Mouse (Mus musculus): Measurements from ENCODE around the gene Tmem40. TPM values are rescaled to one million over a fixed set of nuclear protein-coding genes. Genes with fewer than 3 reads are reported as not detected.
A peak's percentile ranks its signal among the peaks of the same experiment; 100 is the strongest.

Gene Tmem40
- polyA plus RNA-seq, 1 experiment: 0.53 TPM

DNA sequence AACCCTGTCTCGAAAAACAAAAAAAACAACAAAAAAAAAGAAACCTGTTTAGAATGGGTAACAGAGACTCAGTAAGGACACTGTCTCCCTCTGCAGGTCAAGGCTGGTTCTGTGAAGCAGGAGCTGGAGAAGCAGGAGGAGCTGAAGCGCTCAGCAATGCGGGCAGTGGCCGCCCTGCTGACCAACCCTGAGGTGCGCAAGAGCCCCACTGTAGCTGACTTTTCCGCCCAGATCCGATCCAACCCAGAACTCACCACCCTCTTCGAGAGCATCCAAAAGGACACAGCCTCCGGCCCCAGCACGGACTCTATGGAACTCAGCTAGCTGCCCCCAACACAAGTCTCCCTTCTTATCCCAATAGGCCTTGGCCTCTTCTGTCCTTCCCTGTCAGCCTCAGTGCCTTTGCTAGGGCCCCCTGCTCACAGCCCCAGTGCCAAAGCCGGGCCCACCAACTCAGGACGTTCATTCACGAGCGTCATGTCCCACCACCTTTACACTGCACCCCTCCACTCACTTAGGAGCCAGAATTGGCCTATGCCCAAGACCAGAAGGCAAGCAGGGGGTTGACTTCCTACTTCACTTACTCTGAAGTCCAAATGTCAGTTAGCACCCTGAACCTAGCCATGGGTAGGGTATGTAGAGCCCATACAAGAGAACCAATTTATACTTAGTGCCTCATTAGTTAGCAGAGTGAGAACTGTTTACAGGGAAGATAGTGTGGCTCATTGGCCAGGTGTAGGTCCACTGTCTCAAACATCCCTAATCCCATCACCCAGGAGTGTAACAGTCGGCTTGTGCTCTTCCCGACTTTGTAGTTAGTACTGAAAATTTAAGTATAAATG, 41.6 kb upstream of the Tmem40 start:
- Histone ChIP-seq H3K27me3 (ENCODE audit: control insufficient read depth, insufficient read depth, low read length) (no peaks in the 10 kb centered on the region), H3K4me1 (ENCODE audit: control insufficient read depth, insufficient read depth, low read length) (peaks cover 2% of the 10 kb centered on the region), H3K27ac (ENCODE audit: control insufficient read depth, insufficient read depth, low read depth, low read length) (no peak overlapping the region), H3K36me3 (ENCODE audit: control insufficient read depth, insufficient read depth, low read length) (peaks cover 5% of the 10 kb centered on the region), H3K4me3 (ENCODE audit: control insufficient read depth, low read depth, low read length) (no peak overlapping the region)
- TF ChIP-seq CTCF (IDR thresholded peaks at IDR 0.05; ENCODE audit: control insufficient read depth, insufficient read depth, insufficient replicate concordance, low read depth, low read length) (peak; percentile 54; the same call in 1 of the 2 replicates), POLR2A (IDR thresholded peaks at IDR 0.05; ENCODE audit: control insufficient read depth, low read depth, low read length) (no peak)

DNA sequence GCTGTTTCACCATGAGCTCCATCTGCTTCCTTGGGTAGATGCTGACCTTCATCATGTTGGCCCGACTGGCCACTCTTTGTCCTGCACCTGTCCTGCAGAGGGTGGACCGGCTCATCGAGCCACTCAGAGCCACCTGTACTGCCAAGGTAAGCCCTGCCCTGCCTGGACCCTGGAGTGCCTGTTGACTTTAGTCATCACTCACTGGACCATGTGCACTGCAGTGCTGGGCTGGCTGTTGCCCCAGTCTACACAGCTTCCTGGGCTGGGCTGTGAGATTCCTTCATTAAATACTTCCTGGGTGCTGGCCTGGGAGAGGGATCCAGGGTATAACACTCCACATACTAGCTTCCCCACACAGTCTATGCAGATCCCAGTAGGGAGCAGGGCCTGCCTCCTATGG, 39.6 kb upstream of the Tmem40 start:
- Histone ChIP-seq H3K4me1 (ENCODE audit: control insufficient read depth, insufficient read depth, low read length) (no peaks in the 10 kb centered on the region), H3K27ac (ENCODE audit: control insufficient read depth, insufficient read depth, low read depth, low read length) (no peak overlapping the region), H3K36me3 (ENCODE audit: control insufficient read depth, insufficient read depth, low read length) (peaks cover 7% of the 10 kb centered on the region)

DNA sequence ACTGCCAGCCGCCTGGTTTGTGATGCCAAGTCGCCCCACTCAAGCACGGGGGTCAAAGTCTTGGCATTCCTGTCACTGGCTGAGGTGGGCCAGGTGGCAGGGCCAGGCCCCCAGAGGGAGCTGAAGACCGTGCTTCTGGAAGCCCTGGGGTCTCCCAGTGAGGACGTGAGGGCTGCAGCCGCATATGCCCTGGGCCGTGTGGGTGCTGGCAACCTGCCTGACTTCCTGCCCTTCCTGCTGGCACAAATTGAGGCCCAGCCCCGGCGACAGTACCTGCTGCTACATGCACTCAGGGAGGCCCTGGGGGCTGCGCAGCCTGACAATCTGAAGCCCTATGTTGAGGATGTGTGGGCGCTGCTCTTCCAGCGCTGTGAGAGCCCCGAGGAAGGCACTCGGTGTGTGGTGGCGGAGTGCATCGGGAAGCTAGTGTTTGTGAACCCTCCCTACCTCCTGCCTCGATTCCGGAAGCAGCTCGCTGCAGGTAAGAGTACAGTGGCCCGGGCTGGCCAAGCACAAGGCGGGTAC, 30.5 kb upstream of the Tmem40 start:
- TF ChIP-seq POLR2A (IDR thresholded peaks at IDR 0.05; ENCODE audit: control insufficient read depth, low read depth, low read length): no peak
- TF ChIP-seq CTCF (IDR thresholded peaks at IDR 0.05; ENCODE audit: control insufficient read depth, insufficient read depth, insufficient replicate concordance, low read depth, low read length): no peak
- H3K36me3 ChIP-seq (ENCODE audit: control insufficient read depth, insufficient read depth, low read length): peaks cover 4% of the 10 kb centered on the region
- no peak overlapping the region for H3K4me3 ChIP-seq (ENCODE audit: control insufficient read depth, low read depth, low read length)
- no peak overlapping the region for H3K27ac ChIP-seq (ENCODE audit: control insufficient read depth, insufficient read depth, low read depth, low read length)
- no peaks in the 10 kb centered on the region for H3K4me1 ChIP-seq (ENCODE audit: control insufficient read depth, insufficient read depth, low read length)
- no peaks in the 10 kb centered on the region for H3K27me3 ChIP-seq (ENCODE audit: control insufficient read depth, insufficient read depth, low read length)

More for the DNA sequence above, 39.6 kb upstream of the Tmem40 start:
- no peaks in the 10 kb centered on the region for H3K27me3 ChIP-seq (ENCODE audit: control insufficient read depth, insufficient read depth, low read length)
- no peak for TF ChIP-seq CTCF (IDR thresholded peaks at IDR 0.05; ENCODE audit: control insufficient read depth, insufficient read depth, insufficient replicate concordance, low read depth, low read length)
- TF ChIP-seq POLR2A (IDR thresholded peaks at IDR 0.05; ENCODE audit: control insufficient read depth, low read depth, low read length): no peak
- H3K4me3 ChIP-seq (ENCODE audit: control insufficient read depth, low read depth, low read length): no peak overlapping the region

DNA sequence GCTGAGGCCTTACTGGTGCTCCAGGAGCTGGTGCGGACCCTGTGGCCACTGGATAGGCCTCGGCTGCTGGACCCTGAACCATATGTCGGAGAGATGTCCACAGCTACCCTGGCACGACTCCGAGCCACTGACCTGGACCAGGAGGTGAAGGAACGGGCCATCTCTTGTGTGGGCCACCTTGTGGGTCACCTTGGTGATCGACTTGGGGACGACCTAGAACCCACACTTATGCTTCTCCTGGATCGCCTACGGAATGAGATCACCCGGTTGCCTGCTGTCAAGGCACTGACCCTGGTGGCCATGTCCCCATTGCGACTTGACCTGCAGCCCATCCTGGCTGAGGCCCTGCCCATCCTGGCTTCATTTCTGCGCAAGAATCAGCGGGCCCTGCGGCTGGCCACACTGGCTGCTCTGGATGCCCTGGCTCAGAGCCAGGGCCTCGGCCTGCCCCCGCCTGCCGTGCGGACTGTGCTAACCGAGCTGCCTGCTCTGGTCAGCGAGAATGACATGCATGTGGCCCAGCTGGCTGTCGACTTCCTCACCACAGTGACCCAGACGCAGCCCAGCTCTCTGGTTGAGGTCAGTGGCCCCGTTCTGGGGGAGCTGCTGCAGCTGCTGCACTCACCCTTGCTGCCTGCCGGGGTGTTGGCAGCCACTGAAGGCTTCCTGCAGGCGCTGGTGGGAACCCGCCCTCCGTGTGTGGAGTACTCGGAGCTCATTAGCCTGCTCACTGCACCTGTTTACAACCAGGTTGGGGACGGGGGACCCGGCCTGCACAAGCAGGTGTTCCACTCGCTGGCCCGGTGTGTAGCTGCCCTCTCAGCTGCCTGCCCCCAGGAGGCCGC, 29.9 kb upstream of the Tmem40 start:
- TF ChIP-seq CTCF (IDR thresholded peaks at IDR 0.05; ENCODE audit: control insufficient read depth, insufficient read depth, insufficient replicate concordance, low read depth, low read length): no peak
- TF ChIP-seq POLR2A (IDR thresholded peaks at IDR 0.05; ENCODE audit: control insufficient read depth, low read depth, low read length): no peak
- Histone ChIP-seq H3K27me3 (ENCODE audit: control insufficient read depth, insufficient read depth, low read length) (no peaks in the 10 kb centered on the region), H3K4me3 (ENCODE audit: control insufficient read depth, low read depth, low read length) (no peak overlapping the region), H3K27ac (ENCODE audit: control insufficient read depth, insufficient read depth, low read depth, low read length) (no peak overlapping the region), H3K4me1 (ENCODE audit: control insufficient read depth, insufficient read depth, low read length) (no peaks in the 10 kb centered on the region), H3K36me3 (ENCODE audit: control insufficient read depth, insufficient read depth, low read length) (peaks cover 4% of the 10 kb centered on the region)

DNA sequence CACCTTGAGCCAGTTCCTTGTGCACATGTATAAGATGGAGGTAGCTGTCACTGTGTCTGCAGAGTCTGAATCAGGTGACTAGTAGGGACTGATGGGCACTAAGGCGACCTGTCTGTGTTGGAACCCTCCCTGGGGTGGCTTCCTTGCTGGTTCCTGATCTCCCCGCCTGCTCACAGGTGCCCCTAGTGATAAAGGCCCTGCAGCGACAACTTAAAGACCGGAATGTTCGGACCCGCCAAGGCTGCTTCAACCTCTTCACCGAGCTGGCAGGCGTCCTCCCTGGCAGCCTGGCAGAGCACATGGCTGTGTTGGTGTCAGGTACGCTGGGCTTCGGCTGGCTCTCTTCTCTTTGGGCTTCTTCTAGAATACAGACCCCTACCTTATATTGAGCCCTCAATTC, 28.8 kb upstream of the Tmem40 start:
- no peak overlapping the region for H3K4me3 ChIP-seq (ENCODE audit: control insufficient read depth, low read depth, low read length)
- no peak for TF ChIP-seq CTCF (IDR thresholded peaks at IDR 0.05; ENCODE audit: control insufficient read depth, insufficient read depth, insufficient replicate concordance, low read depth, low read length)
- TF ChIP-seq POLR2A (IDR thresholded peaks at IDR 0.05; ENCODE audit: control insufficient read depth, low read depth, low read length): no peak
- no peaks in the 10 kb centered on the region for H3K4me1 ChIP-seq (ENCODE audit: control insufficient read depth, insufficient read depth, low read length)
- peaks cover 4% of the 10 kb centered on the region for H3K36me3 ChIP-seq (ENCODE audit: control insufficient read depth, insufficient read depth, low read length)
- H3K27me3 ChIP-seq (ENCODE audit: control insufficient read depth, insufficient read depth, low read length): no peaks in the 10 kb centered on the region
- H3K27ac ChIP-seq (ENCODE audit: control insufficient read depth, insufficient read depth, low read depth, low read length): no peak overlapping the region

DNA sequence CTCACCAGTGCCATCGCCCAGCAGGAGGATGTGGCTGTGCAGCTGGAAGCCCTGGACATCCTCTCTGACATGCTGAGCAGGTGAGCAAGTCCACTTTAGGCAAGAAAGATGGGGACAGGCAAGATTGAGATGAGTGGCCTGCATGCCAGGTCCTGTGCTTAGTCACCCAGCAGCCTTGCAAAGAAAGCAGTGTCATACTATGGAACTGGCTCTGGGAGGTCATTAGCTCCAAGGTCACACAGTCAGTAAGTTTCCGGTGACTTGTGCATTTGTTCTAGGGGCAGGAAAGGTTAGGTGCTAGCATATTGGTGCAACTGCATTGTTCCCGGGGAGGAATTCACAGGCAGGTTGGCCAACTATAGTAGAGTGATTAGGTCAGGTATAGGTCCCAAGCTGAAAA, 20.6 kb upstream of the Tmem40 start:
- no peak for TF ChIP-seq POLR2A (IDR thresholded peaks at IDR 0.05; ENCODE audit: control insufficient read depth, low read depth, low read length)
- TF ChIP-seq CTCF (IDR thresholded peaks at IDR 0.05; ENCODE audit: control insufficient read depth, insufficient read depth, insufficient replicate concordance, low read depth, low read length): no peak
- H3K4me1 ChIP-seq (ENCODE audit: control insufficient read depth, insufficient read depth, low read length): no peaks in the 10 kb centered on the region
- H3K36me3 ChIP-seq (ENCODE audit: control insufficient read depth, insufficient read depth, low read length): no peaks in the 10 kb centered on the region; the same call in none of the 2 replicates
- no peak overlapping the region for H3K27ac ChIP-seq (ENCODE audit: control insufficient read depth, insufficient read depth, low read depth, low read length)
- no peak overlapping the region for H3K4me3 ChIP-seq (ENCODE audit: control insufficient read depth, low read depth, low read length)
- H3K27me3 ChIP-seq (ENCODE audit: control insufficient read depth, insufficient read depth, low read length): no peaks in the 10 kb centered on the region

DNA sequence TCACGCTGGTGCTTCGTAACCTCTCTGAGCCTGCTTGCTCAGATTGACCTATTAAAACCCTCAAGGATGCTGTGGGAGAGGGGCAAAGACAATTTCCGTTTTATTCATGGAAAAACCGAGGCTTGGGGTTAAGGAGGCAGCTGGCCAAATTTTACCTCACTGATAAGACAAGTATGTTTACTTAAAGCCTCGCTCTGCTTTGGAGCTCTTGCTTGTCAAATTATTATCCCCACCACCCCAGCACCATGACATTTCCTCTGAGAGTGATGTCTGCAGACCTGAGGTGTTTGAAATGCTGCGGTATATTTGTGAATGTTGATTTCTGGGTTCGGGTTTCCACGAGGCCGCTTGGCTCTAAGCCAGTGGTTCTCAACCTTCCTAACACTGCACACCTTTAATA, 14.2 kb upstream of the Tmem40 start:
- no peaks in the 10 kb centered on the region for H3K27me3 ChIP-seq (ENCODE audit: control insufficient read depth, insufficient read depth, low read length)

More for the DNA sequence above, 14.2 kb upstream of the Tmem40 start:
- Histone ChIP-seq H3K4me3 (ENCODE audit: control insufficient read depth, low read depth, low read length) (no peak overlapping the region), H3K27ac (ENCODE audit: control insufficient read depth, insufficient read depth, low read depth, low read length) (no peak overlapping the region), H3K36me3 (ENCODE audit: control insufficient read depth, insufficient read depth, low read length) (no peaks in the 10 kb centered on the region), H3K4me1 (ENCODE audit: control insufficient read depth, insufficient read depth, low read length) (peaks cover 12% of the 10 kb centered on the region)
- TF ChIP-seq POLR2A (IDR thresholded peaks at IDR 0.05; ENCODE audit: control insufficient read depth, low read depth, low read length): no peak
- TF ChIP-seq CTCF (IDR thresholded peaks at IDR 0.05; ENCODE audit: control insufficient read depth, insufficient read depth, insufficient replicate concordance, low read depth, low read length): no peak
